Mouse (Mus musculus) liver, embryonic 13.5 days (tissue): ENCODE results near the gene Cox7c. TPM values are rescaled to one million over a fixed set of nuclear protein-coding genes. Genes with fewer than 3 reads are reported as not detected.
"Not testable (repeated sequence)": the region's sequence is repeated elsewhere in the genome, so short reads cannot be mapped to it uniquely, and the experiment has no call there.

Source experiments
- ATAC-seq: fragments of 200-750 bp; cut with Nextera tagmentation; 2 replicates; pipeline ENCODE4 v1.8.0; 2017; ENCODE audit warnings: low read depth, mild to moderate bottlenecking, moderate number of reproducible peaks, moderate library complexity
- DNase-seq: peaks from one replicate; pipeline ENCODE4 v3.0.0; 2022
- H3K27ac ChIP-seq: fragments of 300-500 bp; sonication (generic); 2 replicates; pipeline ENCODE4 v1.5.1; 2015; ENCODE audit warnings: moderate library complexity, mild to moderate bottlenecking, inconsistent platforms
- H3K27me3 ChIP-seq: fragments of 300-500 bp; sonication (generic); 2 replicates; pipeline ENCODE4 v1.6.1; 2015; ENCODE audit warnings: mild to moderate bottlenecking, inconsistent platforms
- H3K36me3 ChIP-seq: fragments of 300-500 bp; sonication (generic); 2 replicates; pipeline ENCODE4 v1.6.1; 2015; ENCODE audit warnings: mild to moderate bottlenecking, inconsistent platforms
- H3K4me1 ChIP-seq: fragments of 300-500 bp; sonication (generic); replicated peaks from 2 replicates; pipeline ENCODE4 v1.6.1; 2015; ENCODE audit warnings: inconsistent platforms
- H3K4me2 ChIP-seq: fragments of 300-500 bp; sonication (generic); 2 replicates; pipeline ENCODE4 v1.6.1; 2015; ENCODE audit warnings: inconsistent platforms, mild to moderate bottlenecking, moderate library complexity
- H3K4me3 ChIP-seq: fragments of 300-500 bp; sonication (generic); replicated peaks from 2 replicates; pipeline ENCODE4 v1.5.1; 2015; ENCODE audit warnings: mild to moderate bottlenecking, inconsistent platforms
- H3K9ac ChIP-seq: fragments of 300-500 bp; sonication (generic); 2 replicates; pipeline ENCODE4 v1.6.1; 2015; ENCODE audit warnings: mild to moderate bottlenecking, inconsistent platforms
- H3K9me3 ChIP-seq: fragments of 300-500 bp; sonication (generic); replicated peaks from 2 replicates; pipeline ENCODE4 v1.6.1; 2016; ENCODE audit warnings: inconsistent platforms
- WGBS: fragments of 180-500 bp; shearing (Covaris S2); methylation state at CpG from one replicate; pipeline ENCODE4 v1.1.7; 2015; ENCODE audit not compliant: insufficient replicate concordance; 5-methylcytosine and 5-hydroxymethylcytosine counted together
- polyA plus RNA-seq: library from polyadenylated mRNA; unstranded; fragments of >200 nt; fragmentation: Nextera tagmentation; extraction: Ambion mirVana; gene quantifications from 2 replicates; pipeline ENCODE4 v1.2.1, GENCODE M21; 2015

Cox7c gene
- polyA plus RNA-seq, result 561 and 626 TPM in 2 replicates

DNA sequence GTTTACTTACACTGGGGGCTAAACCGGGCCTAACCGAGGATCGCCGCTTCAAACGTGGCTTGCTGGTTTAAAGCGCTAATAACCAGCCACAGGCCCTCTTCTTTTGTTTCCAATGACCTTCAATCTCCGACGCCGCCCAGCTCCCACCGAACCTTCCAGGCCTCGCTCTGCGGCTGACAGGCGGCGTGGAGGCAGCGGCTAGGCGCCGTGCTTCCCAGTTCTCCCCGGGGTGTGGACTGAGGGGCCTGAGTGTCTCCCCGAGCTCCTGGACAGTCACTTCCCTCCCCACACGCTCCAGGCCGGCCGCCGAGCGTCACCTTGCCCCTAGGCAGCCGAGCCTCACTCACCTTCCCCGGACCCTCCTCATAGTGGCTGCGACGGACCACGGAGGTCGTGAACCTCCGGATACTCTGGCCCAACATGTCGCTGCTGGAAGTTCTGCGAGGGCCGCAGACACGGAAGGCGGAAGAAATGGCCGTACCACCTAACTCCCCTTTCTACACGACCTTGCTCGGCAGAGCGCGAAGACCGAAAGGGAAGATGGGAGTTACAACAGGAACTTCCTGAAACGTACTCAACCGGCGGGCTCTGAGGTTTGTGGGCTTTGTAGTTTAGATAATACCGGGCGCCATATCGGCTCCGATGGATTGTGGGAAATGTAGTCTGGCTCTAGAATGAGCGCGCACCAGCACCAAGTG is at the start of gene Cox7c:
Gene Cox7c (minus strand): TSS at position 651 of the 698 bp plus-strand sequence.
- WGBS, result under 1% methylated on average over 51 of the region's 51 CpGs
- Histone ChIP-seq H3K9me3 (no peaks in the 10 kb centered on the region), H3K36me3 (peaks cover 15% of the 10 kb centered on the region), H3K27ac (peak within 1 kb of the TSS; percentile 83), H3K4me1 (peaks cover 3% of the 10 kb centered on the region; the same call in 1 of the 2 replicates), H3K4me3 (peak within 1 kb of the TSS; percentile 89), H3K9ac (peak within 1 kb of the TSS; percentile 96), H3K4me2 (peak within 1 kb of the TSS; percentile 64), H3K27me3 (no peaks in the 10 kb centered on the region)
- peak; percentile 98 for ATAC-seq
- DNase-seq, result peak; percentile 79

DNA sequence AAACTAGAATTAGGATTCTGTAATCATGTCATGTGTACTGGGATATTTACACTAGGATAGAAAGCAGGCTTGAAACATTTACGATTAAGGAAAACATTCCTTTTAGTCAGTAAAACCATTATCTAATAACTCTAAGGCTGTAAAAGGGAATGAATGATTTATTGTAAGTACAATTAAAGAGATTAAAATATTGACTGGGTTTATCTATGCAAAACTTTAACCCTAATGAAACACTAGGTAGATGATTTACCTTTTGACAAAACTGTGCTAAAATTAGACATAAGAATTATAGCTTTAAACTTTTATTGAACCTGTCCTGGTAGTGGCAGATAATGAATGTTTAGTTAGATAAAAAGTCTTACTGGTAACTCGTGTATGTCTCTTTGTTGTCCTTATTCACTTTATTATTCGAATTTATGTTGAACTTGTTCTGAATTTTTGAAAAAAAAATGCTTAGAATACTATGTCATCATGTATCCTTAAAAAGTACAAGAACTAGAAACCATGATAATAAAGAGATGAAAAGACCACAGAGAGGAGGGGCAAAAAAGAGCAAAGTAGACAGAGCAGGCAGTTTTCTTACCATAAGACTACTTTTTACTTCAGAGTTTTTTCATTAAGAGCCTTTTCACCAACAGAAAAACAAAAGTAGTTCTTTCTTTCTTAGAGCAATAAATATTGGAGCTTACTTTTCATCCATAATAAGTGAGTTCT is 21.5 kb upstream of the Cox7c start:
- WGBS, result 43% methylated on average over 3 of the region's 3 CpGs
- no peak overlapping the region for H3K4me3 ChIP-seq
- no peak overlapping the region for H3K9ac ChIP-seq

DNA sequence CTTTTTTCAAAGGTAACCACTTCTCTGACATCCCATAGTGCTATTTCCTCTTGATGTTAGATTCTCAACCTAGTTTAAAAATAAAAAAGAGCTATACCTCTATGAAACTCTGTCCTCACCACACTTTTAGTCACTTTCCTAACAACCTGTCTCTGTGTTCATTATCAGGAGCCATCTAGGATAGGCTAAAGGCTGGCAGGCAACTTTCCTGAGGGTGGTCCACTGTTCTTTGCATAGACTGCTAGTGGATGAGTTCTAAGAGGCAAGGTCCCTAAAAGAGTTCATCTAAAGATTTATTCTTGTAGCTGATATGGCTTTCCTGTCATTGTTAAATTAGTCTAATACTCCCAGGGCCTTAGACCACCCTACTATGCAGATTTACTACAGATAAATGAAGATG is 20.8 kb upstream of the Cox7c start:
- H3K9ac ChIP-seq, result no peak overlapping the region
- H3K27ac ChIP-seq, result no peak overlapping the region
- no peaks in the 10 kb centered on the region for H3K4me1 ChIP-seq
- no peaks in the 10 kb centered on the region for H3K9me3 ChIP-seq
- H3K4me2 ChIP-seq, result no peak overlapping the region
- ATAC-seq, result no peak
- H3K36me3 ChIP-seq, result no peaks in the 10 kb centered on the region
- H3K27me3 ChIP-seq, result no peaks in the 10 kb centered on the region
- no peak overlapping the region for H3K4me3 ChIP-seq
- DNase-seq, result no peak

More for the DNA sequence above, 21.5 kb upstream of the Cox7c start:
- H3K9me3 ChIP-seq, result no peaks in the 10 kb centered on the region
- H3K4me2 ChIP-seq, result no peak overlapping the region
- H3K27ac ChIP-seq, result no peak overlapping the region
- H3K36me3 ChIP-seq, result no peaks in the 10 kb centered on the region
- DNase-seq (no peak), ATAC-seq (no peak)
- no peaks in the 10 kb centered on the region for H3K27me3 ChIP-seq
- H3K4me1 ChIP-seq, result no peaks in the 10 kb centered on the region

DNA sequence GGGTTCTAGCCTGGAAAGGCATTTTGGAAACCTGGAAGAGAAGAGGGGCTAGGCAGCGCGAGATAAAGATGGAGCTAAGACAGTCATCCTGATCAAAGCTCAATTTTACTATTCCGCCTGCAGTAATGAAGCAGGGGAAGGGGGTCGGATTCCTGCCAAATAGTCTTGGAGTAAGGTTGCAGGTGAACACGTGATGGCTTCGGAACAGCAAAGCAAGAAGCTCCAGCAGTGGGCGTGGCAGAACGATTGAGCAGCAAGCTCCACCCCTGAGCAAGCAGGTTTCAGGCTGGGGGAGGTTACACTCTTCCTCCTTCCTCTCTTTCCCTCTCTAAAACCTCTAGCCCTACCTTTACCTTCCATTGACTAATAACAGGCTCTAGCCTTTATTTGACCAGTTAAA is 7.4 kb upstream of the Cox7c start:
- H3K9me3 ChIP-seq, H3K4me2 ChIP-seq, H3K4me1 ChIP-seq, H3K27ac ChIP-seq, H3K9ac ChIP-seq, H3K27me3 ChIP-seq, ATAC-seq, DNase-seq, H3K4me3 ChIP-seq, H3K36me3 ChIP-seq: not testable (repeated sequence)
- WGBS, result 21% methylated on average over 8 of the region's 8 CpGs

DNA sequence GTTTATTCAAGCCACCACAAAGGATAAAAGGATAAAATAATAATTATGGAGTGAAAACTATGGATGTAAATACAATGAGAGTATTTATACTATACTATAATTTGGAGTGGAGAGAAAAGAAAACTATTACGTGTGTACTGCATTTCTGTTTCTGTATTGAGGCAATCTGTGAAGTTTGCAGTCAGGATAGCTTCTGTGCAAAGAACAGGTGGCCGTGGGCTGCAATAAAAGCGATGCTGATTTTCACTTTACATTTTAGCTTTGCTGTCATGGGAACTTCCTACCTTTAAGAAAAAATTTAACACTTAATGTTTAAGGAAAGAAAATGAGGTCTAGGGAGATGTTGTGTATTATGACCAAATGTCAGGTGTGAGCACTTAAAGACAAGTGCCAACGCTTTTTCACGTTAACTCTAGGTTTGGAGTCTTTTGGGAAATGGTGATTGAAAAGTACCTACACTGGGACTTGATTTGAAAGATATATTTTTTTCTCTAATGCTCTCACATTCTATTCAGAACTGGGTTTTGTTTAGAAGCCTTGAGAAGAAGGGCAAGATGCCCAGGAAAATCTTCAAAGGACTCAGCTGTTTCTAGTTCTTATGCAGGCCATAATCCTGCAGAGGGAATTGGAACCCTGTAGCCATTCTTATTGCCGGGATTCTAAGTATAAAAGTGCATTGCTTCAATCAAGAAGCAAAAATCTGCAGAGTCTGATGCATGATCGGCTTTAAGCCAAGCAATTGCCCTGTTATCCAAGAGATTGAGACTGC is 41.6 kb downstream of the Cox7c start:
- ATAC-seq (no peak), DNase-seq (no peak)
- Histone ChIP-seq H3K9me3 (no peaks in the 10 kb centered on the region), H3K9ac (no peak overlapping the region), H3K4me2 (no peak overlapping the region), H3K4me1 (no peaks in the 10 kb centered on the region), H3K27me3 (no peaks in the 10 kb centered on the region), H3K4me3 (no peak overlapping the region), H3K27ac (no peak overlapping the region), H3K36me3 (no peaks in the 10 kb centered on the region)
- 61% methylated on average over 7 of the region's 7 CpGs for WGBS
